Mouse (Mus musculus): Measurements from ENCODE around the gene Zc2hc1c. TPM values are rescaled to one million over a fixed set of nuclear protein-coding genes. Genes with fewer than 3 reads are reported as not detected.
A peak's percentile ranks its signal among the peaks of the same experiment; 100 is the strongest.
"Not testable (repeated sequence)": the region's sequence is repeated elsewhere in the genome, so short reads cannot be mapped to it uniquely, and the experiment has no call there.

The Zc2hc1c gene
- polyA plus RNA-seq, 1 experiment from 2014 or later = 1.7 TPM

DNA sequence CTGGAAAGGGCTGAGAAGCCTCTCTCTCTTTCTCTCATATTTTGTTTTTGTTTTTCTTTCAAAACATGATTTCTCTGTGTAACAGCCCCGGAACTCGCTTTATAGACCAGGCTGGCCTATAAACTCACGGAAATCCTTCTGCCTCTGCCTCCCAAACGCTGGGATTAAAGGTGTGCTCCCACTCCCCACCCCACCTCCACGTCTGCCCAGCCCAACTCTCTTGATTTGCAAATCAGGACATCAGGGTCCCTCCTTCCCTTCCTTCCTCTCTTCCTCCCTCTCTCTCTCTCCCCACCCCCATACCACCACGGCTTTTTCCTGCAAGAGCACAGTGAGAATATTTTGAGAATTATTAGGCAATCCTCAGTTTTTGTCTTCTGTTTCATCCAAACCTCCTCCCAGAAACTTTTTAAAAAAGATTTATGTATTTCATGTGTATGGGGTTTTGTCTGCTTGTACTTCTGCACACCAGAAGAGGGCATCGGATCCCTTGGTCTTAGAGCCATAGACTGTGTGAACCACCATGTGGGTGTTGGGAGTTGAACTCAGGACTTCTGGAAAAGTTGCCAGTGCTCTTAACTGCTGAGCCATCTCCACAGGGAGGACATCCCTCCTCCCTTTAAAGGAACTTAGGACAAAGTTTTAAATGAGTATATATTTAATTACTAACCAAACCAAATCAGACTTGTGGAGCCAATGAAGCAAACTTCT lies 17.1 kb upstream of the Zc2hc1c start:
- no peak overlapping the region for H3K4me2 ChIP-seq
- no peak overlapping the region for H3K4me3 ChIP-seq
- 74% methylated on average over 7 of the region's 7 CpGs for WGBS
- no peaks in the 10 kb centered on the region for H3K27me3 ChIP-seq
- H3K9me3 ChIP-seq = no peaks in the 10 kb centered on the region
- ATAC-seq (ENCODE audit: borderline replicate concordance, extremely low read depth, low FRiP score, low TSS enrichment) = no peak
- peaks cover 10% of the 10 kb centered on the region for H3K4me1 ChIP-seq
- H3K36me3 ChIP-seq = peaks cover 8% of the 10 kb centered on the region; the same call in 1 of the 2 replicates
- H3K9ac ChIP-seq = no peak overlapping the region
- H3K27ac ChIP-seq = no peak overlapping the region

- ATAC-seq (ENCODE audit: borderline replicate concordance, extremely low read depth, low FRiP score, low TSS enrichment) = no peak
- peaks cover 8% of the 10 kb centered on the region; the same call in 1 of the 2 replicates for H3K36me3 ChIP-seq
- no peak overlapping the region for H3K4me3 ChIP-seq
- peaks cover 10% of the 10 kb centered on the region for H3K4me1 ChIP-seq
- no peak overlapping the region for H3K9ac ChIP-seq
- no peaks in the 10 kb centered on the region for H3K27me3 ChIP-seq
- H3K4me2 ChIP-seq = no peak overlapping the region
- no peak overlapping the region for H3K27ac ChIP-seq
- WGBS = 64% methylated on average over 4 of the region's 4 CpGs
- H3K9me3 ChIP-seq = no peaks in the 10 kb centered on the region
These were observed 16.6 kb upstream of the Zc2hc1c start for GRCm38 (mm10) chr12:85271843-85272206.

DNA sequence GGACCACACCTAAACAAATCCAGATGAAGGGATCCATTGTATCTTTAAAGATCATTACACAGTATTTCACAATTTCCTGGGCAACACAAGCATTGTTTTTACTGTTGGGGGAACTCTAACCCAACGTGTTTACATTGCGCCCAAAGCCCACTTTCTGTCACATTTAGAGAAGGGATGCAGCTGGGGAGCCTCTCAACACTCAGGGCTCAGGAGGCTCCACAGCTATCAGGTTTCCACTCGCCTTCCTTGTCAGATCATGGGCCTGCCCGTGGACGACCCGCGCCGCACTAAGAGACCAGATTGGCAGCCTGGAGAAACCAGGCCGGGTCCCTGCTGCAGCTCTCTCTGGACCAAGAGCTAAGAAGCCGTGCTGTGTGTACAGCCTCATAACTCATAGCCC lies 14.9 kb upstream of the Zc2hc1c start:
- Histone ChIP-seq H3K4me2 (no peak overlapping the region), H3K9ac (no peak overlapping the region), H3K36me3 (peaks cover 8% of the 10 kb centered on the region; the same call in 1 of the 2 replicates), H3K27ac (peak overlapping the region; percentile 55; the same call in 1 of the 2 replicates), H3K4me1 (peaks cover 10% of the 10 kb centered on the region), H3K4me3 (no peak overlapping the region), H3K27me3 (no peaks in the 10 kb centered on the region), H3K9me3 (no peaks in the 10 kb centered on the region)
- WGBS = 36% methylated on average over 10 of the region's 10 CpGs
- ATAC-seq (ENCODE audit: borderline replicate concordance, extremely low read depth, low FRiP score, low TSS enrichment) = peak; percentile 36; the same call in 1 of the 2 replicates

- ATAC-seq (ENCODE audit: borderline replicate concordance, extremely low read depth, low FRiP score, low TSS enrichment) = no peak
- no peak overlapping the region for H3K27ac ChIP-seq
- H3K9me3 ChIP-seq = no peaks in the 10 kb centered on the region
- H3K27me3 ChIP-seq = no peaks in the 10 kb centered on the region
- no peak overlapping the region for H3K9ac ChIP-seq
- H3K36me3 ChIP-seq = peaks cover 8% of the 10 kb centered on the region; the same call in 1 of the 2 replicates
- H3K4me2 ChIP-seq = no peak overlapping the region
- 78% methylated on average over 5 of the region's 5 CpGs for WGBS
- H3K4me3 ChIP-seq = no peak overlapping the region
- peaks cover 14% of the 10 kb centered on the region for H3K4me1 ChIP-seq
These were observed 12.1 kb upstream of the Zc2hc1c start for GRCm38 (mm10) chr12:85276273-85276672.

- no peaks in the 10 kb centered on the region for H3K27me3 ChIP-seq
- no peak overlapping the region for H3K27ac ChIP-seq
- peaks cover 8% of the 10 kb centered on the region; the same call in 1 of the 2 replicates for H3K36me3 ChIP-seq
- WGBS = 89% methylated on average over 10 of the region's 10 CpGs
- no peak overlapping the region for H3K4me2 ChIP-seq
- peaks cover 7% of the 10 kb centered on the region for H3K4me1 ChIP-seq
- H3K9ac ChIP-seq = no peak overlapping the region
- H3K9me3 ChIP-seq = no peaks in the 10 kb centered on the region
- no peak overlapping the region for H3K4me3 ChIP-seq
- ATAC-seq (ENCODE audit: borderline replicate concordance, extremely low read depth, low FRiP score, low TSS enrichment) = no peak
These were observed 9.5 kb upstream of the Zc2hc1c start for GRCm38 (mm10) chr12:85278919-85279318.

- Histone ChIP-seq H3K36me3 (peaks cover 8% of the 10 kb centered on the region; the same call in 1 of the 2 replicates), H3K9me3 (no peaks in the 10 kb centered on the region), H3K4me2 (peak overlapping the region; percentile 84), H3K9ac (peak overlapping the region; percentile 88), H3K27ac (peak overlapping the region; percentile 76), H3K27me3 (no peaks in the 10 kb centered on the region), H3K4me1 (peaks cover 7% of the 10 kb centered on the region), H3K4me3 (peak overlapping the region; percentile 77)
- 4% methylated on average over 10 of the region's 10 CpGs for WGBS
- ATAC-seq (ENCODE audit: borderline replicate concordance, extremely low read depth, low FRiP score, low TSS enrichment) = peak; percentile 49; the same call in 1 of the 2 replicates
These were observed 8.9 kb upstream of the Zc2hc1c start for GRCm38 (mm10) chr12:85279396-85280080.

- no peaks in the 10 kb centered on the region for H3K27me3 ChIP-seq
- peaks cover 7% of the 10 kb centered on the region for H3K4me1 ChIP-seq
- H3K9ac ChIP-seq = peak overlapping the region; percentile 88
- H3K4me2 ChIP-seq = peak overlapping the region; percentile 84
- WGBS = under 1% methylated on average over 31 of the region's 31 CpGs
- peaks cover 3% of the 10 kb centered on the region; the same call in 1 of the 2 replicates for H3K36me3 ChIP-seq
- peak overlapping the region; percentile 76 for H3K27ac ChIP-seq
- no peaks in the 10 kb centered on the region for H3K9me3 ChIP-seq
- peak overlapping the region; percentile 77 for H3K4me3 ChIP-seq
- ATAC-seq (ENCODE audit: borderline replicate concordance, extremely low read depth, low FRiP score, low TSS enrichment) = peak; percentile 99
These were observed 8.1 kb upstream of the Zc2hc1c start for GRCm38 (mm10) chr12:85280105-85280844.

DNA sequence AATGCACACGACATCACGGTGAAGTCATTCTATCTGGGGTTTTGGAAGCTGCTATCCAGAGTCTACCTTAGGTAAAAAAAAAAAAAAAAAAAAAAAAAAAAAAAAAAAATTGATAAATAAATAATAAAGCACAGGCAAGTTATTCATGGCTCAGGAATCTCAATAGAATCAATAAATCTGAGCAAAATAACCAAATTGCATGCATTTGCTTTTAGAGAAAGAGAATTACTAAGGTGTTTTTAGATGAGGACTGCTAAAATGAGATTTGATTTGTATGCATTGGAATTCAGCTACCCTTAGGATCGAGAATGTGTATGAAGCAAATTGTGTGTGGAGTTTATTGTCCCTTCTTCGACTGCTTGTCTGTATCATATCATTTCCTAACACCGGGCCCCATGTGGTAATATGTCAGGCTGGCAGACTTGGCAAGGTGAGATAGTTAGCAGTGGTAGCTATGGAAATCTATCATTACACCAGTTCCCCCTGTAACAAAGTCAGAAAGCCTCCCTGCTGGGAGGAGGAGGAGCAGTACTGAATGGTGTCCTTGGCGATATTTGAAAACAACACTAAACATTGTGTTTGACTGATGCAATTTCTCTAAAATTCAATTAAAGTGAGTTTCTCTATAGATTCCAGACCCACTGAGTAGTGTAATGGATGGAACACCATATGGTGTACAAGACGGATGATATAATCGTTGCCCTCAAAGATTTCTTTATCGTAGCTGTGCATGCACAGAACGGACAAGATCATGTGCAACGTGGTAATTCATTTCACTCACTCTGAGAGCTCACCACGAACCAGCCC lies 7.3 kb upstream of the Zc2hc1c start:
- Histone ChIP-seq H3K27me3 (no peaks in the 10 kb centered on the region), H3K9ac (no peak overlapping the region), H3K36me3 (no peaks in the 10 kb centered on the region), H3K4me1 (peaks cover 7% of the 10 kb centered on the region), H3K4me3 (peak overlapping the region; percentile 77; the same call in 1 of the 2 replicates), H3K27ac (no peak overlapping the region), H3K9me3 (no peaks in the 10 kb centered on the region), H3K4me2 (peak overlapping the region; percentile 84)
- 59% methylated on average over 12 of the region's 12 CpGs for WGBS
- no peak for ATAC-seq (ENCODE audit: borderline replicate concordance, extremely low read depth, low FRiP score, low TSS enrichment)

DNA sequence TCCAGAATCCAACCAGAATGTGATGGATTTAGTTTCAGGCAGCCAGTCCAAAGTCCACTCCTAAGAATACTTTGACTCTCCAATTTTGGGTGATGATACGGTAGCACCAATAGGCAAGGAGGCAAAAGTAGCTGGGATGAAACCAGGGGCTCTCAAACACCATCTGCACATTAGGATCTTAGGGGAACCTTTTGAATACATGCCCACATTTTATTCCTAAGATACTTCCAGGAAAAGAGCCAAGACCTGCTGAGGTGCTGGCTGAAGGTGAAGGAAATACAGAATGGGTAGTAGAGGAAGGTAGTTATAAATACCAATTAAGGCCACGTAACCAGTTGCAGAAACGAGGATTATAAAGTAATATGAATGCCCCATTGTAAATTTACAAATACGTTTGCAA lies 6.6 kb upstream of the Zc2hc1c start:
- WGBS = 90% methylated on average over 2 of the region's 4 CpGs
- H3K4me3 ChIP-seq; H3K9ac ChIP-seq; H3K27ac ChIP-seq; H3K27me3 ChIP-seq; H3K4me1 ChIP-seq; H3K36me3 ChIP-seq; H3K9me3 ChIP-seq; H3K4me2 ChIP-seq; ATAC-seq (ENCODE audit: borderline replicate concordance, extremely low read depth, low FRiP score, low TSS enrichment): not testable (repeated sequence)

- Histone ChIP-seq H3K4me3 (no peak overlapping the region), H3K36me3 (no peaks in the 10 kb centered on the region), H3K4me2 (no peak overlapping the region), H3K9me3 (no peaks in the 10 kb centered on the region), H3K9ac (no peak overlapping the region), H3K27ac (no peak overlapping the region), H3K27me3 (no peaks in the 10 kb centered on the region), H3K4me1 (peaks cover 15% of the 10 kb centered on the region)
- no peak for ATAC-seq (ENCODE audit: borderline replicate concordance, extremely low read depth, low FRiP score, low TSS enrichment)
- WGBS = 60% methylated on average over 8 of the region's 8 CpGs
These were observed 4.1 kb upstream of the Zc2hc1c start for GRCm38 (mm10) chr12:85284331-85284730.

DNA sequence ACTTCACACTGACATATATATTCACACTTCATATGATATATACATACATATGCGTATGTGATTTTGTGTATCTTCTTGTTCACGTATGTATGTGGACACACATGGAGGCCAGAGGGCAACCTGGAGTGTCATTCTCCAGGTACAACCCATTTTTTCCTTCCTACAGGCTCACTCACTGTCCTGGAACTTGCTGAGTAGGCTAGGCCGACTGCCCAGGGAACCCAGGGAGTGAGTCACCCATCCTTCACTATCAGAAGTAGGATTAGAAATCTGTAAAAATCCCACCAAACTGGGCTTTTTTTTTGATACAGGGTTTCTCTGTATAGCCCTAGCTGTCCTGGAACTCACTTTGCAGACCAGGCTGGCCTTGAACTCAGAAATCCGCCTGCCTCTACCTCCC lies 3.4 kb upstream of the Zc2hc1c start:
- no peaks in the 10 kb centered on the region for H3K36me3 ChIP-seq
- no peaks in the 10 kb centered on the region for H3K27me3 ChIP-seq
- no peak for ATAC-seq (ENCODE audit: borderline replicate concordance, extremely low read depth, low FRiP score, low TSS enrichment)
- no peak overlapping the region for H3K27ac ChIP-seq
- H3K4me3 ChIP-seq = no peak overlapping the region
- no peaks in the 10 kb centered on the region for H3K9me3 ChIP-seq
- H3K9ac ChIP-seq = no peak overlapping the region
- peaks cover 16% of the 10 kb centered on the region for H3K4me1 ChIP-seq
- WGBS = 78% methylated on average over 4 of the region's 4 CpGs
- no peak overlapping the region for H3K4me2 ChIP-seq

Measured in lung, embryonic 15.5 days (tissue).